Mouse (Mus musculus): ENCODE data around the gene Fam189b. TPM values are rescaled to one million over a fixed set of nuclear protein-coding genes. Genes with fewer than 3 reads are reported as not detected.
"Not testable (repeated sequence)": the region's sequence is repeated elsewhere in the genome, so short reads cannot be mapped to it uniquely, and the experiment has no call there.

The Fam189b gene
- 10 to 100 TPM; 15.4 to 16.2 TPM for total RNA-seq (2021)
- long read RNA-seq, experiment 1, transcript Fam189b-201 (12 exons, 3,083 nt) = major isoform, 6 of 12 reads
- long read RNA-seq, experiment 1, partial matches to known transcripts = 2 of 12 reads
- long read RNA-seq, experiment 1, other reads (novel, unspliced or antisense) = 3 of 12 reads
- long read RNA-seq, experiment 2, partial matches to known transcripts = 9 of 11 reads
- long read RNA-seq, experiment 2, other reads (novel, unspliced or antisense) = 1 of 11 reads

DNA sequence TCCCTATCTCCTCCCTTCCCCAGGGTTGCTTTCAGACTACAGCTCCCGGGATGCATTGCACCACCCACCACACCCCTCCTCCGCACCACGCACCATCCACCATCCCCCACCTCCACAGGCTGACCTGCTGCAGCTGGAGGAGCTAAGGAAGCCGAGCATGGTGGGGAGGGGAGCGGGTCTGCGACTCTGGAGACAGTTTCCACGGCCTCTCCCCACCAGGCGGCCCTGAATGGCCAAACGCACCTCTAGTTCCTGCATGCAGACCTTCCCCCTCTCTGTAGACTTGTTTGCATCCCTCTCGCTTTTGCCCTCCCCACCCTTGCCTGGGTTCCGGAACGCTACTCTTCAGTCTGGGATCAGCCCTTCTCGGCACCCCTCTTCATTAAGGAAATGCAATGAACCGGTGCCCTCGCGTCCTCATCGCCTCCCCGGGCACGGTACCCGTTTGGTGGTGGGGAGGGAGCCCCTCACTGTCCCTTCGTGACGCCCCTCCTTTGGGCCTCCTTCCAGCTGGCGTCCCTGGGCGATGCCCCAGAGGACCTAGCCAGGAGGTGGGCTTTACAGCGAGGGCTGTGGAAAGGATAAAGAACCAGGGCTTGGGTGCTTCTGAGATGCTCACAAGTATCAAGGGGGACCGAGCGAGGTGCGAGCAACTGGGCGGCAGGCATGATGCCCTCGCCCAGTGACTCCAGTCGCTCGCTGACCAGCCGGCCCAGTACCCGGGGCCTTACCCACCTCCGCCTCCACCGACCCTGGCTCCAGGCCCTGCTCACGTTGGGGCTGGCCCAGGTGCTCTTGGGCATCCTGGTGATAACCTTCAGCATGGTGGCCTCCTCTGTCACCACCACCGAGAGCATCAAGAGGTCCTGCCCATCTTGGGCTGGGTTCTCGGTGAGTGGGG, at the start of gene Fam189b:
Gene Fam189b, plus strand, starts transcription at position 86 of the 901 bp plus-strand sequence.
- peak; percentile 71 for DNase-seq (ENCODE audit: low spot score in 2 of 2)

DNA sequence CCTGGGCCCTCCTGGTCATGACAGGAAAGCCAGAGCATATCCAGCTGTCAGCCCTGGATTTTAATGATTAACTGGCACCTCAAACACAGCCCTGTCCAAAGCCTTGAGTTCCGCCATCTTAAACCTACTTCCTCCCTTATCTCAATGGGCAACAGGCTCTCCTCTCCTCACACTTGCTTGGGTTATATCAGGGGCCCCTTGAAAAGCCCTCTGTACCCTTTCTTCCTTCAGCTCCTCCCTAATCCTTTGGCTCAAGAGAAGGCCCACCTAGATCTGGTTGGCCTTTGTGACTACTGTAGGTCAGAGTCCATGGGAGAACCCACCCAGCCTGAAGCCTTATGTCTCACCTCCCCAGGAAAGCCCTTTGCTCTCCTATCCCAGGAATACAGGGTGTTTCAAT, 49.2 kb upstream of the Fam189b start:
- DNase-seq (ENCODE audit: low spot score in 2 of 2) = no peak

GRCm38 (mm10) chr3:89135958-89136357, 47.0 kb upstream of the Fam189b start, which contains the start of gene Pklr:
Pklr (plus strand) TSS chr3:89136142.
- no peak for DNase-seq (ENCODE audit: low spot score in 2 of 2)

- no peak for DNase-seq (ENCODE audit: low spot score in 2 of 2)
These were observed 46.6 kb upstream of the Fam189b start for GRCm38 (mm10) chr3:89136365-89136764.

DNA sequence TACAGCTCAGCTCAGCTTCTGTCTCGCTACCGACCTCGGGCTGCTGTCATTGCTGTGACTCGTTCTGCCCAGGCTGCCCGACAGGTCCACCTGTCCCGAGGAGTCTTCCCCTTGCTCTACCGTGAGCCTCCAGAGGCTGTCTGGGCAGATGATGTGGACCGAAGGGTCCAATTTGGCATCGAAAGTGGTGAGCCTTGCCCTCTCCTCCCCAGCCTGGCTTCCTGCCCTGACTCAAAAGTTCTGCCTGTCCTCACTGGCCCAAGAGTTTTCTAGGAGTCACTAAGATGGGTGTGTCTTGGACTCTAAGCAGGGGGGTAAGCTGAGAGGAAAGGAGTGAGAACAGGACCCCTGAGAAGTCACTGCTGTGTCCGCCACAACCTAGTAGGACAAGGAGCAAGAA, 38.1 kb upstream of the Fam189b start:
- no peak for DNase-seq (ENCODE audit: low spot score in 2 of 2)

GRCm38 (mm10) chr3:89145566-89145965, 37.4 kb upstream of the Fam189b start:
- DNase-seq (ENCODE audit: low spot score in 2 of 2) = no peak

DNA sequence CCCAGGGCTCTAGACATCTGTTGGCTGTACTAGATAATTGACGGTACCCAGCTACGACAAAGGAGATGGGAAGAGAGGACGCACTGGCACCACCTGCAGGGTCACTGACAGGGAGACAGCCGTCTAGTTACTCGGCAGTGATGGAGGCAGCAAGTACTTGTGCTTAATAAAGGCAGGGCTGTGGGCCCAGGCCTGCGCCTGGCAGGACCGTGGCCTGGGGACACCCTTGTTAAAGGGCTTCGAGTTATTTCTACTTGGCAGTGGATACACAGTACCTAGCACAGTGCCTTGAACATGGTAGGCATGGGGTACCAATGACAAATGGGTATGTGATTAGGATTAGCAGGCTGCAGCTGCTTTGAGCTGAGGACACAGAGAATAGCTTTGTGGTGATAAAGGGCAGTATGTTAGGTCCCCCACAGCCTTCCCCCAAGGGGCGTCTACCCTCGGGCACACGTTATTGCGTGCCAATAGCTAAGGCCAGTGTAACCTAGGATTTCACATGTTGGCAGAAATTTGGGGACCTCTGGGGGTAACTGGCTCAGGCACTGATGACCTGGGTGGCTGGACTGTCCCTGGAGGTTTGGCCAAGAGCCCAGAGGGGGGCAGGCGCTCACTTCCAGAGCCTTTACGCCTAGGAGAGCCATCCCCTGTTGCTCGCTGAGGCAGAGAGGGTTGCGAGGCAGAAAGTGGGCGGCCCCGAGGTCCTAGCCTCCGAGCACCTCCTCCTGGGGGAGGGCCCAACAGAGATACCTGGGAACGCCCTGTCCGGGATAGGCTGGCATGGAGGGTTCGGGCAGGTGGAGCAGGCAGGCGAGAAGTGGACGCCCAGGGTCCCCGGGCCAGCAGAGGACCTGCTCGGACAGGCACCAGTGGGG, 35.6 kb upstream of the Fam189b start:
- no peak for DNase-seq (ENCODE audit: low spot score in 2 of 2)

DNA sequence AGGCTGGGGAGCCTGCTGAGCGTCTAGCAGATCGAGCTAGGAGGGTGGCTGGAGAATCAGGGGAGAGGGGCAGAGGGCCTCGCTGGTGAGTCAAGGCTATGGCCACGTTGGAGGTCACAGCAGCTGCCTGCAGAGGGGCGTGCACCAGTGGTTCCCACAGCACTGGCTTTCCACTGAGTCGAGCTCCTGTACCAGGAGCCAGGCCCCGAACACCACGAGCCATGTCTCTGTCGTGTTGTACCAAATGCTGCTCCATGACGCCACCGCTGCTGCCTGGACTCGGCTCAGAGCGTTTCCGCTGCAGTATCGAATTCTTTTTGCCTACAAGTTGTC, 35.0 kb upstream of the Fam189b start:
- DNase-seq (ENCODE audit: low spot score in 2 of 2) = no peak

DNA sequence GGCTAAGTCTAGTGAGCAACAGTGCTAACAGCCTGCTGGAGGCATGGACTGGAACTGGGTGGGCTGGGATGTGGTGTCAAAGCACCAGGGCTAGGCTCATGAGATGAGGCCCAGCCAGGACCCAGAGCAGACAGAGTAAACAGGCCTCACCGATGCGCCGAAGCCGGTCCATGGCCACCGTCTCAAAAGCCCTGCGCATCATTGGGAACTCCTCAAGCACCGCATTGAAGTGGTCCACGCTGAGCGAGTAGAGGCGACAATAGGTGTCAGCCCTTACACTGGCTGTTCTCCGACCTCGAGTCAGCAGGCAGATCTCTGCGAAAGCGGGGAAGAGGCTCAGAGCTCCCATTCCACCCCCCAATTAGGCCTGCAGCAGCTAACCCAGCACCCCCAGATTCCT, 34.4 kb upstream of the Fam189b start:
- no peak for DNase-seq (ENCODE audit: low spot score in 2 of 2)

DNA sequence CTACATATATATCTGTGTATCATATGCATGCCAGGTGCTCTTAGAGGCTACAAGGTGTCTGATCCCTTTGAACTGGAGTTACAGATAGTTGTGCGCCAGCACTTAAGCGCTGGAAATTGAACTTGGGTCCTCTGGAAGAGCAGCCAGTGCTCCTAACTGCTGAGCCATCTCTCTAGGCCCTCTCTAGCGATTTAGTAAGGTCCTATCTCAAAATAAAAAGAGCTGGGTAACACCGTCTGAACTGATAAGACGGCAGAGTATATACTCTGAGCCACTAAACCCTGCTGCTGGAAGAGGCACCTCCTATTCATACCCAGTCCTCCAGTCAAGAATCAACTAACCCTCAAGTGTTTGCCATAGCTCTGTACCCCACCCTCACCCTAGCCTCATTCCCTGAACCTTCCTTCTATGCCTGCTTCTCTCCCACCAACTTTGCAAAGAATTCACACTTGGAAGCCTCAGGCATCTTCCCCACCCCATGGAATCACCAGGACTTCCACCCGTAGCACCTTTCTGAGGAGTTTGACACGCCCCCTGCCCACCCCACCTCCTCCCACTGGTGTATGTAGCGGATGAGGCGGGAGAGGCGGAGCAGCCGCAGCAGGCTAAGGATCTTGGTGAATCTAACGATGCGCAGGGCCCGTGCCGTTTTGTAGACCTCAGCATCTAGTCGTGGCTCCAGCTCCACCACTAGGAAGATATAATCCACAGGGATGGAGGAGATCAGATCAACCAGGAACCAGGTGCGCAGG, 30.7 kb upstream of the Fam189b start:
- DNase-seq (ENCODE audit: low spot score in 2 of 2) = no peak

GRCm38 (mm10) chr3:89156951-89157350, 26.0 kb upstream of the Fam189b start:
- DNase-seq (ENCODE audit: low spot score in 2 of 2) = no peak

DNA sequence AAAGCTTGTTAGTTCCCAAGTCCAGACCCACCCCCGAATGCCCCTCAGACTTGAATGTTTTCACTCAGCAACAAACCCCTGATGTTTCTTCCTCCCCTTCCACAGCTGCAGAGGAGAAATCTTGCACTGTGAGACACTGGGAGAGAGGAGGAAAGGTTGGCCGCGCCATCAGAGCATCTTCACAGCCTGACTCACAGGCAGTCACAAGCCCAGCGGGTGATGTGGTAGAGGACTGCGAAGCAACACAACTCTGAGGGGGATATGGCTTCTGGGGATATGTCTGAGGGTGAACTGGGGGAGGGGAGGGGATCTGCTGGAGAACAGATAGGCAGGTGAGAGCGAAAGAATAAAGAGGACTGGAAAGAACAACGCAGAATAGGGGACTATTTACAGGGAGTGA, 24.3 kb upstream of the Fam189b start:
- no peak for DNase-seq (ENCODE audit: low spot score in 2 of 2)

GRCm38 (mm10) chr3:89159211-89159610, 23.7 kb upstream of the Fam189b start:
- peak; percentile 69 to 71 for DNase-seq (ENCODE audit: low spot score in 2 of 2)

DNA sequence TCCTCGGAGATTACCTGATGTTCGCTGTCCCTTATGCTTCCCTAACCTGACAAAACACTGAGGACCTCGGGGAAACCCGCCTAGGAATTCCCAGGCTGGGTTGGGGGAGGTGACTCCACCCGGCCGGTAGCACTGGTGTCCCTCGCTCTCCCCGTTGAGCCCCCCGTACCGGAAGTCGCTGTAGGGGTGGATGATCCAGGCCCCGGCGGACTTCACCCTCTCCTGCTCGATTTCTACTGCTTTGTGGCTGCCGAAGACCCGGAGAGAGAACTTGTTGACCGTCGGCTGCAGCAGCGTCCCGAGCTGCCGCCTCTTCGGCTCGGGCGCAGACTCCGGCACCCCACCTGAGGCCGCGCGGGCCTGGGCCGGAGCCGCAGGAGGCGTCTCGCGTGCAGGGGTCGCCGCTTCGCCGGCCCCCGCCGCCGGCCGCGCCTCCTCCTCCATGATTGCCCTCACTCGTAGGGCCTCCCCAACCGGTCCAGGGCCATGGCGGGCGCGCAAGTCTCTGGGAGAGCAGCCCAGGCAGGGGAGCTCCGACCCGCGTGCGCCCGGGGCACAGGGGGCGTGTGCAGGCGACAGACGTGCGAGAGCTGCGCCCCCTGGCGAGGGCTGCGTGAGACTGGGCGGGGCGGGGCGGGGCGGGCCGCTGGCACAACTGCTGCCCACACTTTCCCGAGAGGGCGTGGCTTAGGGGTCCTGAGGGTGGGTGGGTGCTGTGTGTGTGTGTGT, 23.2 kb upstream of the Fam189b start, which contains the start of gene Hcn3:
Gene Hcn3, minus strand, starts transcription at position 581 of the 729 bp plus-strand sequence.
- DNase-seq (ENCODE audit: low spot score in 2 of 2) = peak; percentile 66 to 72

GRCm38 (mm10) chr3:89161207-89161606, 21.7 kb upstream of the Fam189b start:
- not testable (repeated sequence) for DNase-seq (ENCODE audit: low spot score in 2 of 2)

- DNase-seq (ENCODE audit: low spot score in 2 of 2) = no peak
These were observed 21.2 kb upstream of the Fam189b start for GRCm38 (mm10) chr3:89161786-89162185.

DNA sequence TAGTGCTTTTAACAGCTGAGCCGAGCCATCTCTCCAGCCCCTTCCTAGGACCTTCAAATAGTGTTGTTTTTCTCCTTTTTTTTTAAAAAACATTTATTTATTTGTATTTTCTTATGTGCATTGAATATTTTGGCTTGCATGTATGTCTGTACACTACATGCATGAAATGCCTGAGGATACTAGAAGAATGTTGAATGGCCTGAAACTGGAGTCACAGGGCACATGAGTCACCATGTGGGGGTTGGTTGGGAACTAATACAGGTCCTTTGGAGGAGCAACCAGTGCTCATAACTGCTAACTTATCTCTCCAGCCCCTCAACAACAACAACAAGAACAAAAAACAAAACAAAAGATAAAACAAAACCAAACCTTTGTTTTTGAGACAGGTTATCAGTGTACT, 19.8 kb upstream of the Fam189b start:
- DNase-seq (ENCODE audit: low spot score in 2 of 2) = no peak

- DNase-seq (ENCODE audit: low spot score in 2 of 2) = no peak
These were observed 19.2 kb upstream of the Fam189b start for GRCm38 (mm10) chr3:89163643-89164245.

- DNase-seq (ENCODE audit: low spot score in 2 of 2) = peak; percentile 94 to 95
These were observed 18.3 kb upstream of the Fam189b start, which contains the start of gene Clk2 for GRCm38 (mm10) chr3:89164506-89165267. Clk2 (plus strand) TSS chr3:89164795.
